In the genomic region with DNA sequence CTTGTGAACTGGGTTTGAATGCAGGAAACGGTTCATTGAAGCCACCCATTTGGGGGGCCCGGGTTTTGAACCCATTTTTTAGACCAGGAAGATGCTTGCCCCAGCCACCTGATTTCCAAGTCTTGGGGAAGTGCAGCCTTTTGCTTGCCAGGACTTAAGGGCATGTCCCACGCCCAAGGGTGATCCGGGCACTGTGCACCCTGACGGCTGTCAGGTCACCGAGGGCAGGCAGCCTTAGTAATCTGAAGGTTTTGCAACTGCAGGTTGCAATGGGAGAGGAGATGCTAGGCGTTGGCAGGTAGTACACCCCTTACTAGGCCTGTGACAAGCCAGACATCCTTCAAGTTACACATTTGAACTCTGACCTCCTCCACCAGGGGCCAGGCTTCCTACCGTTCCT, we compare ENCODE assay signal across 8 mouse cellular contexts. TPM values are rescaled to one million over a fixed set of nuclear protein-coding genes. Genes with fewer than 3 reads are reported as not detected.
A peak's percentile ranks its signal among the peaks of the same experiment; 100 is the strongest.
DNase-seq lines count a peak whose midpoint lies in the region; ATAC-seq and TF ChIP-seq lines count a peak whose summit lies in the region.

No protein-coding gene starts in this region.

- no peak for ATAC-seq in embryonic facial prominence, embryonic 14.5 days (ENCODE audit: low read depth)
- ATAC-seq in intestine, embryonic 14.5 days (replicated peaks; ENCODE audit: low FRiP score, low TSS enrichment, low read depth): no peak
- 0 out of 2 replicates have a peak, but pooled peaks have one; percentile 22 for ATAC-seq in midbrain, embryonic 16.5 days

- DNase-seq in layer of hippocampus, adult 2 months (ENCODE audit: low spot score in 2 of 2): no peak
- DNase-seq in layer of hippocampus, adult 9-11 months: no peak
- no peak for DNase-seq in embryonic facial prominence, embryonic 14.5 days (ENCODE audit: low spot score)
- DNase-seq in intestine, embryonic 14.5 days (ENCODE audit: low spot score): no peak
- DNase-seq in layer of hippocampus, postnatal 14 days (ENCODE audit: low spot score in 2 of 2): no peak
- no peak for DNase-seq in thymus, postnatal 10 days (ENCODE audit: low spot score in 2 of 2)
- no peak for DNase-seq in urinary bladder, adult 2 months (ENCODE audit: low spot score)

- peak overlapping the region; percentile 90 for H3K4me2 ChIP-seq in embryonic facial prominence, embryonic 14.5 days (ENCODE audit: low read depth, low read length)
- H3K4me2 ChIP-seq in intestine, embryonic 14.5 days (ENCODE audit: low read length): peak overlapping the region; percentile 77
- peak overlapping the region; percentile 63 for H3K4me2 ChIP-seq in midbrain, embryonic 16.5 days (ENCODE audit: low read length)

- peak overlapping the region; percentile 70 for H3K4me3 ChIP-seq in layer of hippocampus, adult 2 months
- H3K4me3 ChIP-seq in embryonic facial prominence, embryonic 14.5 days (ENCODE audit: low read depth, low read length): peak overlapping the region; percentile 54
- peak overlapping the region; percentile 49 for H3K4me3 ChIP-seq in intestine, embryonic 14.5 days (ENCODE audit: low read depth, low read length)
- H3K4me3 ChIP-seq in midbrain, embryonic 16.5 days (ENCODE audit: low read depth, low read length): peak overlapping the region; percentile 53

- H3K27ac ChIP-seq in layer of hippocampus, adult 2 months: peak overlapping the region; percentile 93
- H3K27ac ChIP-seq in embryonic facial prominence, embryonic 14.5 days (replicated peaks; ENCODE audit: low read depth, low read length): no peak overlapping the region
- H3K27ac ChIP-seq in intestine, embryonic 14.5 days (ENCODE audit: low read depth): no peak overlapping the region
- H3K27ac ChIP-seq in midbrain, embryonic 16.5 days (ENCODE audit: low read length): no peak overlapping the region

- no peaks in the 10 kb centered on the region for H3K27me3 ChIP-seq in embryonic facial prominence, embryonic 14.5 days (replicated peaks; ENCODE audit: control insufficient read depth, insufficient read depth, low read length)
- no peaks in the 10 kb centered on the region for H3K27me3 ChIP-seq in intestine, embryonic 14.5 days (replicated peaks; ENCODE audit: control insufficient read depth, insufficient read depth, low read length)
- no peaks in the 10 kb centered on the region for H3K27me3 ChIP-seq in midbrain, embryonic 16.5 days (ENCODE audit: control insufficient read depth, insufficient read depth, low read depth, low read length)

- H3K9me3 ChIP-seq in embryonic facial prominence, embryonic 14.5 days (ENCODE audit: control insufficient read depth, low read length): no peaks in the 10 kb centered on the region
- no peaks in the 10 kb centered on the region for H3K9me3 ChIP-seq in intestine, embryonic 14.5 days (ENCODE audit: control insufficient read depth, low read length)
- H3K9me3 ChIP-seq in midbrain, embryonic 16.5 days (replicated peaks; ENCODE audit: control insufficient read depth, low read length, poor library complexity, severe bottlenecking): no peaks in the 10 kb centered on the region

- WGBS in embryonic facial prominence, embryonic 14.5 days: 49% methylated on average over 8 of the region's 8 CpGs
- 41% methylated on average over 8 of the region's 8 CpGs for WGBS in intestine, embryonic 14.5 days
- 58% methylated on average over 8 of the region's 8 CpGs for WGBS in midbrain, embryonic 16.5 days

- no peaks in the 10 kb centered on the region for H3K36me3 ChIP-seq in embryonic facial prominence, embryonic 14.5 days (ENCODE audit: control insufficient read depth, insufficient read depth, low read length)
- no peaks in the 10 kb centered on the region for H3K36me3 ChIP-seq in intestine, embryonic 14.5 days (ENCODE audit: control insufficient read depth, insufficient read depth, low read length)
- peaks cover 2% of the 10 kb centered on the region; the same call in 1 of the 2 replicates for H3K36me3 ChIP-seq in midbrain, embryonic 16.5 days (ENCODE audit: control insufficient read depth, insufficient read depth, low read length)

- H3K4me1 ChIP-seq in embryonic facial prominence, embryonic 14.5 days (ENCODE audit: control insufficient read depth, insufficient read depth, low read length): peaks cover 8% of the 10 kb centered on the region
- peaks cover 8% of the 10 kb centered on the region for H3K4me1 ChIP-seq in intestine, embryonic 14.5 days (replicated peaks; ENCODE audit: control insufficient read depth, insufficient read depth, low read length)
- H3K4me1 ChIP-seq in midbrain, embryonic 16.5 days (ENCODE audit: control insufficient read depth, insufficient read depth, low read length): peaks cover 6% of the 10 kb centered on the region; the same call in 1 of the 2 replicates

- TF ChIP-seq CTCF in layer of hippocampus, adult 2 months (conservative IDR thresholded peaks at IDR 0.05): no peak

- H3K9ac ChIP-seq in embryonic facial prominence, embryonic 14.5 days (ENCODE audit: low read depth, low read length): peak overlapping the region; percentile 64
- H3K9ac ChIP-seq in intestine, embryonic 14.5 days (ENCODE audit: low read length): peak overlapping the region; percentile 37
- peak overlapping the region; percentile 58 for H3K9ac ChIP-seq in midbrain, embryonic 16.5 days (ENCODE audit: low read depth, low read length)

RNA-seq across cellular contexts. Expression of gene Ttc38, which starts 0.5 kb away (rescaled TPM):
- total RNA-seq in layer of hippocampus, adult 2 months (2021): 1 to 10 TPM; 5.7 to 6.5 TPM
- polyA plus RNA-seq in embryonic facial prominence, embryonic 14.5 days (2014; fragmentation: Nextera tagmentation; extraction: Ambion mirVana): 5.0 and 6.1 TPM in 2 replicates
- polyA plus RNA-seq in intestine, embryonic 14.5 days (2014; fragmentation: Nextera tagmentation; extraction: Ambion mirVana): 6.6 and 6.7 TPM in 2 replicates
- 2.9 and 4.0 TPM in 2 replicates for polyA plus RNA-seq in midbrain, embryonic 16.5 days (2015; fragmentation: Nextera tagmentation; extraction: Ambion mirVana)
- total RNA-seq in layer of hippocampus, postnatal 14 days (2021): 1 to 10 TPM; 4.7 to 7.1 TPM
- polyA plus RNA-seq in urinary bladder, adult 2 months (2012; rRNA removed): 19.7 and 27.5 TPM in 2 replicates

RNA-seq across cellular contexts. Expression of gene Pkdrej, which starts 11.1 kb away (rescaled TPM):
- under 1 TPM; 0.74 to 0.81 TPM for total RNA-seq in layer of hippocampus, adult 2 months (2021)
- polyA plus RNA-seq in embryonic facial prominence, embryonic 14.5 days (2014; fragmentation: Nextera tagmentation; extraction: Ambion mirVana): 0.26 and 0.31 TPM in 2 replicates
- polyA plus RNA-seq in intestine, embryonic 14.5 days (2014; fragmentation: Nextera tagmentation; extraction: Ambion mirVana): 0.36 and 0.37 TPM in 2 replicates
- 0.05 TPM in 1 of 2 replicates, not detected in the other for polyA plus RNA-seq in midbrain, embryonic 16.5 days (2015; fragmentation: Nextera tagmentation; extraction: Ambion mirVana)
- total RNA-seq in layer of hippocampus, postnatal 14 days (2021): under 1 TPM; 0.35 to 0.52 TPM
- polyA plus RNA-seq in urinary bladder, adult 2 months (2012; rRNA removed): 0.45 and 0.56 TPM in 2 replicates

RNA-seq across cellular contexts. Expression of gene Cdpf1, which starts 21.1 kb away (rescaled TPM):
- total RNA-seq in layer of hippocampus, adult 2 months (2021): 10 to 100 TPM; 18.6 to 22.3 TPM
- polyA plus RNA-seq in embryonic facial prominence, embryonic 14.5 days (2014; fragmentation: Nextera tagmentation; extraction: Ambion mirVana): 30.6 and 33.4 TPM in 2 replicates
- polyA plus RNA-seq in intestine, embryonic 14.5 days (2014; fragmentation: Nextera tagmentation; extraction: Ambion mirVana): 38.5 and 38.7 TPM in 2 replicates
- polyA plus RNA-seq in midbrain, embryonic 16.5 days (2015; fragmentation: Nextera tagmentation; extraction: Ambion mirVana): 18.9 and 26.3 TPM in 2 replicates
- 10 to 100 TPM; 24.2 to 24.7 TPM for total RNA-seq in layer of hippocampus, postnatal 14 days (2021)
- polyA plus RNA-seq in urinary bladder, adult 2 months (2012; rRNA removed): 29.2 and 37.6 TPM in 2 replicates

RNA-seq across cellular contexts. Expression of gene Gtse1, which starts 26.9 kb away (rescaled TPM):
- total RNA-seq in layer of hippocampus, adult 2 months (2021): under 1 TPM; 0.42 to 0.54 TPM
- polyA plus RNA-seq in embryonic facial prominence, embryonic 14.5 days (2014; fragmentation: Nextera tagmentation; extraction: Ambion mirVana): 18.9 and 19.6 TPM in 2 replicates
- 25.8 and 27.4 TPM in 2 replicates for polyA plus RNA-seq in intestine, embryonic 14.5 days (2014; fragmentation: Nextera tagmentation; extraction: Ambion mirVana)
- 3.4 and 4.2 TPM in 2 replicates for polyA plus RNA-seq in midbrain, embryonic 16.5 days (2015; fragmentation: Nextera tagmentation; extraction: Ambion mirVana)
- total RNA-seq in layer of hippocampus, postnatal 14 days (2021): 1 to 10 TPM; 1.2 to 1.3 TPM
- 6.7 and 7.2 TPM in 2 replicates for polyA plus RNA-seq in urinary bladder, adult 2 months (2012; rRNA removed)

RNA-seq across cellular contexts. Expression of gene Trmu, which starts 46.5 kb away (rescaled TPM):
- 10 to 100 TPM; 36.9 to 41.5 TPM for total RNA-seq in layer of hippocampus, adult 2 months (2021)
- polyA plus RNA-seq in embryonic facial prominence, embryonic 14.5 days (2014; fragmentation: Nextera tagmentation; extraction: Ambion mirVana): 32.4 and 32.7 TPM in 2 replicates
- polyA plus RNA-seq in intestine, embryonic 14.5 days (2014; fragmentation: Nextera tagmentation; extraction: Ambion mirVana): 35.7 and 36.4 TPM in 2 replicates
- polyA plus RNA-seq in midbrain, embryonic 16.5 days (2015; fragmentation: Nextera tagmentation; extraction: Ambion mirVana): 58.5 and 59.5 TPM in 2 replicates
- total RNA-seq in layer of hippocampus, postnatal 14 days (2021): 10 to 100 TPM; 36.2 to 41.7 TPM
- polyA plus RNA-seq in urinary bladder, adult 2 months (2012; rRNA removed): 34.5 and 40.4 TPM in 2 replicates
